Mouse (Mus musculus) ES-E14 (cell line): ENCODE data around the gene Dclk1. TPM values are rescaled to one million over a fixed set of nuclear protein-coding genes. Genes with fewer than 3 reads are reported as not detected.

Experiments used
- DNase-seq: peaks from one replicate; pipeline ENCODE4 v3.0.0-alpha.2; 2013; ENCODE audit warnings: low read depth, low spot score
- H3K27ac ChIP-seq: 2 replicates; pipeline ENCODE4 v1.5.1; 2012; ENCODE audit warnings: low read depth, mild to moderate bottlenecking, low read length, moderate library complexity, mixed read lengths; ENCODE audit not compliant: poor library complexity, insufficient read depth, severe bottlenecking
- H3K36me3 ChIP-seq: 2 replicates; pipeline ENCODE4 v1.6.1; 2012; ENCODE audit warnings: mild to moderate bottlenecking, low read length, moderate library complexity, mixed read lengths; ENCODE audit not compliant: control insufficient read depth, poor library complexity, insufficient read depth, severe bottlenecking
- H3K4me1 ChIP-seq, 2 experiments: fragments of 150-350 bp in 1 of 2; sonication (generic) in 1 of 2; 2 replicates each; pipeline ENCODE4 v1.6.1; 2012; ENCODE audit warnings: low read length in 2 of 2, mild to moderate bottlenecking in 1 of 2, mixed read lengths in 1 of 2; ENCODE audit not compliant: control insufficient read depth in 2 of 2, insufficient read depth in 2 of 2, poor library complexity in 1 of 2
- H3K4me3 ChIP-seq, 2 experiments: fragments of 150-350 bp in 1 of 2; sonication (generic) in 1 of 2; 2 replicates each; pipeline ENCODE4 v1.5.1; 2012; ENCODE audit warnings: low read length in 2 of 2, low read depth in 1 of 2, mild to moderate bottlenecking in 1 of 2, mixed read lengths in 1 of 2; ENCODE audit not compliant: insufficient read depth in 1 of 2, poor library complexity in 1 of 2, severe bottlenecking in 1 of 2
- H3K9ac ChIP-seq: 2 replicates; pipeline ENCODE4 v1.6.1; 2012; ENCODE audit warnings: low read depth, mild to moderate bottlenecking, low read length, mixed read lengths; ENCODE audit not compliant: poor library complexity, insufficient read depth, severe bottlenecking
- H3K9me3 ChIP-seq: fragments of 150-350 bp; sonication (generic); 2 replicates; pipeline ENCODE4 v1.6.1; 2012; ENCODE audit warnings: low read depth, mild to moderate bottlenecking, low read length; ENCODE audit not compliant: control insufficient read depth, insufficient read depth
- CHD2 ChIP-seq: IDR thresholded peaks from 2 replicates; pipeline ENCODE4 v1.6.1; 2014; ENCODE audit warnings: mild to moderate bottlenecking, low read depth, low read length, inconsistent platforms
- HCFC1 ChIP-seq: IDR thresholded peaks from 2 replicates; pipeline ENCODE4 v1.6.1; 2012; ENCODE audit warnings: low read length, inconsistent platforms, borderline replicate concordance; ENCODE audit not compliant: insufficient read depth
- MAFK ChIP-seq: IDR thresholded peaks from 2 replicates; pipeline ENCODE4 v1.6.1; 2014; ENCODE audit warnings: mild to moderate bottlenecking, low read depth, low read length, inconsistent platforms; ENCODE audit not compliant: insufficient read depth
- ZC3H11A ChIP-seq: IDR thresholded peaks from 2 replicates; pipeline ENCODE4 v1.6.1; 2012; ENCODE audit warnings: low read depth, mild to moderate bottlenecking, inconsistent platforms, low read length, borderline replicate concordance
- ZNF384 ChIP-seq: IDR thresholded peaks from 2 replicates; pipeline ENCODE4 v1.6.1; 2012; ENCODE audit warnings: low read depth, low read length, inconsistent platforms
- in situ Hi-C, 2 experiments: fragments of 600-800 bp; cut with MboI; formaldehyde crosslinking; loops; one replicate each; pipeline ENCODE4 v1.15.1; 2025; ENCODE audit warnings: low sequenced_read_pairs in 2 of 2, inconsistent platforms in 1 of 2; ENCODE audit not compliant: unreplicated experiment in 2 of 2
- total RNA-seq: library from RNA; depleted of rRNA; stranded (reverse); fragments of 300-350 nt; gene quantifications from 2 replicates; pipeline ENCODE4 v1.2.3, GENCODE M21; 2012

Dclk1 gene
- total RNA-seq, 1 experiment: 1.7 TPM

- no peak overlapping the region for H3K9ac ChIP-seq
- in situ Hi-C loops: no loop called here
- no peak for TF ChIP-seq ZC3H11A
- no peak for TF ChIP-seq MAFK
- TF ChIP-seq HCFC1: no peak
- no peak for TF ChIP-seq CHD2
- TF ChIP-seq ZNF384: no peak
- no peaks in the 10 kb centered on the region for H3K36me3 ChIP-seq
- no peak overlapping the region for H3K27ac ChIP-seq
- H3K4me3 ChIP-seq: no peak overlapping the region
- no peak for DNase-seq
- no peaks in the 10 kb centered on the region for H3K4me1 ChIP-seq
- H3K9me3 ChIP-seq: no peaks in the 10 kb centered on the region
Measured at GRCm38 (mm10) chr3:55451035-55451434, 208.9 kb downstream of the Dclk1 start.

GRCm38 (mm10) chr3:55451877-55452276, 209.7 kb downstream of the Dclk1 start:
- no peak overlapping the region for H3K9ac ChIP-seq
- H3K4me3 ChIP-seq: no peak overlapping the region
- DNase-seq: no peak
- H3K9me3 ChIP-seq: no peaks in the 10 kb centered on the region
- H3K36me3 ChIP-seq: no peaks in the 10 kb centered on the region
- H3K4me1 ChIP-seq: no peaks in the 10 kb centered on the region
- in situ Hi-C loops: no loop called here
- TF ChIP-seq ZC3H11A (no peak), MAFK (no peak), ZNF384 (no peak), CHD2 (no peak), HCFC1 (no peak)
- no peak overlapping the region for H3K27ac ChIP-seq

GRCm38 (mm10) chr3:55452464-55452863, 210.3 kb downstream of the Dclk1 start:
- in situ Hi-C loops: no loop called here
- Histone ChIP-seq H3K36me3 (no peaks in the 10 kb centered on the region), H3K27ac (no peak overlapping the region), H3K9me3 (no peaks in the 10 kb centered on the region), H3K4me1 (no peaks in the 10 kb centered on the region), H3K9ac (no peak overlapping the region), H3K4me3 (no peak overlapping the region)
- no peak for DNase-seq
- TF ChIP-seq ZNF384 (no peak), HCFC1 (no peak), CHD2 (no peak), ZC3H11A (no peak), MAFK (no peak)

DNA sequence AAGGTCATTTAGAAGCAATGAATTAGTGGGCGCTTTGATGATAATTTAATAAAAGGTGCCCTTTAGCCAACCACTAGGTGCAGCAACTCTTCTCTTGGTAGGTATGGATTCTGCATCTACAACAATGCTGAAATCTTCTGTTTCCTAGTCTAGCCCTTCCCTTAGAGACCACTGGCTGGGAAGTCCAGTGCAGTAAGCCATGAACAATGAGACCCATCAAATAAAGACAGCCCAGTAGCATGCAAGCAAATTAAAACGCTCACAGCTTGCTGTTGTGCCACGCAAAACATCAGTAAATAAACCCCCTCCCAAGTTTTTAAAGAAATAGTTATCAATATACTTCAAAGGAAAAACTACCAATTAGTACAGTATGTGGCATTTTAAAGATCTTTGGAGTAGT, 218.9 kb downstream of the Dclk1 start:
- no peak overlapping the region for H3K9ac ChIP-seq
- no peak overlapping the region for H3K4me3 ChIP-seq
- H3K9me3 ChIP-seq: no peaks in the 10 kb centered on the region
- in situ Hi-C loops: no loop called here
- H3K27ac ChIP-seq: no peak overlapping the region
- TF ChIP-seq HCFC1 (no peak), CHD2 (no peak), ZC3H11A (no peak), MAFK (no peak), ZNF384 (no peak)
- H3K4me1 ChIP-seq: no peaks in the 10 kb centered on the region
- no peaks in the 10 kb centered on the region for H3K36me3 ChIP-seq
- DNase-seq: no peak

DNA sequence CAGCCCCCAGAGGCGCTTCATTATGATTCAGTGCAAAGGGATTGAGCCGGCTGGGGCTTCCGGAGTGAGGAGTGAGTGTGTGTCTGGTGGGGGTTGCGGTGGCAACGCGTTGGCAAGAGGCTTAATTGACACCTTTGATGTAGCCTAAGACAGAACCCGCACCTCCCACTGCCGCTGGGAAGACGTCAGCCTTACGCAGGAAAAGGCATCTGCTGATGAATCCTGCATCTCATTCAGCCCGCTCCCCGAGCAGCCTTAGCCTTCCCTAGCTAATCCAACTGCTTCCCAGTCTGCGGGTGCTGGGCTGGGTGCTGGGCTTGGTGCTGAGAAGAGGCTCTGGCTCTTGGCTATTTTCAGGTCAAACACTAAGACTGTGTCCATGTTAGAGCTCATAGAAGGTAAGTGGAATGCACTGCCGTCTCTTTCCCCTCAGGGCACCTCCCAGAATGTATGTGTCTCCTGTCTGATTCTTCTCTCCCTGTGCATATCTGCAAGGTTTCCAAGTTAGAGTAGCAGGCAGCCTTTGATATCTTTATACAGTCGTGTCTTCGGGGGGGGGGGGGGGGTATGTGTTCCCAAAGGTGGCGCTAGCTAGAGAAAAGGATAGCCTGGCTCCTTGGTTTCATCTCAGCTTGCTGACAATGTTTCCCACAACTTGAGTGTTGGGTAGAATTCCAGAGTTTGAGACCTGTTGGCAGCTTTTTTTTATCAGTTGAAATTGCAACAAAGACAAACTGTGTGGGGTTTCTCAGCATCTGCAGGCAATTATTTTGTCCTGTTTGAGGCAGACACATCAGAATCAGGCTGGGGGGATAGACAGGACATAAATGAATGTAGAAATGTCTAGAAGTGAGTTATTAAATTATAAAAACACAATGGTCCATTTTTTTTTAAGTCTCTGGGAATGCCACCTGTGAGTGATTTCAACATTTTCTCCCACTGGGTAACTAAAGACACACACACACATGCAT, 219.8 kb downstream of the Dclk1 start:
- in situ Hi-C loops: no loop called here
- Histone ChIP-seq H3K36me3 (no peaks in the 10 kb centered on the region), H3K27ac (no peak overlapping the region), H3K9me3 (no peaks in the 10 kb centered on the region), H3K4me3 (no peak overlapping the region), H3K4me1 (no peaks in the 10 kb centered on the region), H3K9ac (no peak overlapping the region)
- no peak for DNase-seq
- TF ChIP-seq CHD2 (no peak), ZC3H11A (no peak), ZNF384 (no peak), HCFC1 (no peak), MAFK (no peak)
